Mouse (Mus musculus) cerebellum, postnatal 4 days (tissue): Measurements from ENCODE around the gene Ttc12.
A peak's percentile ranks its signal among the peaks of the same experiment; 100 is the strongest.

ENCODE experiments used
- DNase-seq, 2 experiments: peaks; one replicate each; pipeline ENCODE4 v3.0.0; 2022; ENCODE audit warnings: low spot score in 2 of 2, mixed read lengths in 1 of 2

Gene Ttc12

GRCm38 (mm10) chr9:49485892-49486311 lies at the start of gene Ttc12:
Ttc12 (minus strand) TSS chr9:49486225.
- DNase-seq = peak in 1 of 2 experiments; percentile 55

GRCm38 (mm10) chr9:49534958-49535357 lies 48.9 kb upstream of the Ttc12 start:
- no peak for DNase-seq

GRCm38 (mm10) chr9:49533912-49534491 lies 48.0 kb upstream of the Ttc12 start:
- no peak for DNase-seq

- DNase-seq = no peak
These were observed 47.4 kb upstream of the Ttc12 start for GRCm38 (mm10) chr9:49533455-49533854.

GRCm38 (mm10) chr9:49531833-49532232 lies 45.8 kb upstream of the Ttc12 start:
- no peak for DNase-seq

GRCm38 (mm10) chr9:49531257-49531656 lies 45.2 kb upstream of the Ttc12 start:
- no peak for DNase-seq

GRCm38 (mm10) chr9:49530739-49531138 lies 44.7 kb upstream of the Ttc12 start:
- no peak for DNase-seq

- DNase-seq = no peak
These were observed 43.4 kb upstream of the Ttc12 start for GRCm38 (mm10) chr9:49529366-49529959.

- DNase-seq = peak in 1 of 2 experiments; percentile 40
These were observed 42.9 kb upstream of the Ttc12 start for GRCm38 (mm10) chr9:49528943-49529342.

GRCm38 (mm10) chr9:49528026-49528425 lies 42.0 kb upstream of the Ttc12 start:
- no peak for DNase-seq

- no peak for DNase-seq
These were observed 41.3 kb upstream of the Ttc12 start for GRCm38 (mm10) chr9:49527340-49527739.

GRCm38 (mm10) chr9:49524721-49525120 lies 38.7 kb upstream of the Ttc12 start:
- no peak for DNase-seq

- DNase-seq = no peak
These were observed 37.9 kb upstream of the Ttc12 start for GRCm38 (mm10) chr9:49523881-49524280.

GRCm38 (mm10) chr9:49514306-49514705 lies 28.3 kb upstream of the Ttc12 start:
- DNase-seq = no peak

- DNase-seq = no peak
These were observed 24.6 kb upstream of the Ttc12 start for GRCm38 (mm10) chr9:49510666-49511065.

- no peak for DNase-seq
These were observed 23.6 kb upstream of the Ttc12 start for GRCm38 (mm10) chr9:49509628-49510027.

- no peak for DNase-seq
These were observed 23.1 kb upstream of the Ttc12 start for GRCm38 (mm10) chr9:49509094-49509493.

- no peak for DNase-seq
These were observed 22.0 kb upstream of the Ttc12 start for GRCm38 (mm10) chr9:49507829-49508585.

GRCm38 (mm10) chr9:49504658-49505057 lies 18.6 kb upstream of the Ttc12 start:
- DNase-seq = no peak

- no peak for DNase-seq
These were observed 16.2 kb upstream of the Ttc12 start for GRCm38 (mm10) chr9:49502245-49502644.

GRCm38 (mm10) chr9:49499878-49500277 lies 13.9 kb upstream of the Ttc12 start:
- DNase-seq = no peak

- peak in 1 of 2 experiments; percentile 62 for DNase-seq
These were observed 8.1 kb upstream of the Ttc12 start for GRCm38 (mm10) chr9:49493979-49494649.
